Mouse (Mus musculus) adrenal gland, adult (tissue): ENCODE data around the gene Lcn4.

Experiments
- DNase-seq, 2 experiments: peaks; one replicate each; pipeline ENCODE4 v3.0.0; 2022 to 2023; ENCODE audit warnings: low spot score in 1 of 2; ENCODE audit not compliant: inconsistent age in 2 of 2

Gene Lcn4

GRCm38 (mm10) chr2:26671182-26671581 is at the start of gene Lcn4:
Gene Lcn4, minus strand, starts transcription at chr2:26671282.
- no peak for DNase-seq

- no peak for DNase-seq
Measured at GRCm38 (mm10) chr2:26686171-26686675, 15.1 kb upstream of the Lcn4 start.

GRCm38 (mm10) chr2:26668746-26669145 is 2.3 kb downstream of the Lcn4 start:
- no peak for DNase-seq

- DNase-seq: peak; percentile 27 to 80
Measured at GRCm38 (mm10) chr2:26663551-26663950, 7.5 kb downstream of the Lcn4 start.

GRCm38 (mm10) chr2:26663112-26663511 is 8.0 kb downstream of the Lcn4 start:
- DNase-seq: no peak

- DNase-seq: no peak
Measured at GRCm38 (mm10) chr2:26662509-26662882, 8.6 kb downstream of the Lcn4 start.

GRCm38 (mm10) chr2:26661768-26662508 is 9.1 kb downstream of the Lcn4 start:
- DNase-seq: no peak

GRCm38 (mm10) chr2:26661143-26661752 is 9.8 kb downstream of the Lcn4 start:
- no peak for DNase-seq

- no peak for DNase-seq
Measured at GRCm38 (mm10) chr2:26657426-26657825, 13.7 kb downstream of the Lcn4 start.

GRCm38 (mm10) chr2:26654687-26655086 is 16.4 kb downstream of the Lcn4 start:
- DNase-seq: no peak

GRCm38 (mm10) chr2:26646643-26647293 is 24.3 kb downstream of the Lcn4 start:
- peak; percentile 77 to 90 for DNase-seq

- peak; percentile 43 to 77 for DNase-seq
Measured at GRCm38 (mm10) chr2:26643942-26644341, 27.1 kb downstream of the Lcn4 start.

GRCm38 (mm10) chr2:26641006-26641647 is 30.0 kb downstream of the Lcn4 start:
- peak in 1 of 2 experiments; percentile 70 for DNase-seq

- DNase-seq: peak; percentile 95 to 99
Measured at GRCm38 (mm10) chr2:26639838-26640830, 30.9 kb downstream of the Lcn4 start.

- peak; percentile 48 to 72 for DNase-seq
Measured at GRCm38 (mm10) chr2:26639083-26639482, 32.0 kb downstream of the Lcn4 start.

GRCm38 (mm10) chr2:26638572-26638971 is 32.5 kb downstream of the Lcn4 start:
- DNase-seq: no peak

- DNase-seq: no peak
Measured at GRCm38 (mm10) chr2:26638039-26638438, 33.0 kb downstream of the Lcn4 start.

- DNase-seq: no peak
Measured at GRCm38 (mm10) chr2:26637316-26637932, 33.7 kb downstream of the Lcn4 start.

GRCm38 (mm10) chr2:26636325-26636635 is 34.8 kb downstream of the Lcn4 start:
- no peak for DNase-seq
